Mouse (Mus musculus) stomach, embryonic 14.5 days (tissue): ENCODE results near the gene Elf2. TPM values are rescaled to one million over a fixed set of nuclear protein-coding genes. Genes with fewer than 3 reads are reported as not detected.
A peak's percentile ranks its signal among the peaks of the same experiment; 100 is the strongest.

Experiments
- ATAC-seq: fragments of 200-750 bp; cut with Nextera tagmentation; 2 replicates; pipeline ENCODE4 v1.8.0; 2017; ENCODE audit warnings: low read depth, moderate TSS enrichment; ENCODE audit not compliant: insufficient number of reproducible peaks, insufficient read depth, low FRiP score
- H3K27ac ChIP-seq: fragments of 300-500 bp; sonication (generic); 2 replicates; pipeline ENCODE4 v1.5.1; 2014; ENCODE audit warnings: mild to moderate bottlenecking, low read length, moderate library complexity, mixed read lengths
- H3K27me3 ChIP-seq: fragments of 300-500 bp; sonication (generic); 2 replicates; pipeline ENCODE4 v1.6.1; 2014; ENCODE audit warnings: low read length, control low read depth, mixed read lengths; ENCODE audit not compliant: control insufficient read depth, insufficient read depth
- H3K36me3 ChIP-seq: fragments of 300-500 bp; sonication (generic); 2 replicates; pipeline ENCODE4 v1.6.1; 2014; ENCODE audit warnings: mild to moderate bottlenecking, control low read depth, low read length, moderate library complexity, mixed read lengths; ENCODE audit not compliant: control insufficient read depth, insufficient read depth
- H3K4me1 ChIP-seq: fragments of 300-500 bp; sonication (generic); 2 replicates; pipeline ENCODE4 v1.6.1; 2014; ENCODE audit warnings: low read length, control low read depth, mixed read lengths; ENCODE audit not compliant: control insufficient read depth, insufficient read depth
- H3K4me2 ChIP-seq: fragments of 300-500 bp; sonication (generic); replicated peaks from 2 replicates; pipeline ENCODE4 v1.6.1; 2014; ENCODE audit warnings: low read depth, low read length, control low read depth
- H3K4me3 ChIP-seq: fragments of 300-500 bp; sonication (generic); 2 replicates; pipeline ENCODE4 v1.5.1; 2014; ENCODE audit warnings: low read depth, low read length, control low read depth
- H3K9ac ChIP-seq: fragments of 300-500 bp; sonication (generic); replicated peaks from 2 replicates; pipeline ENCODE4 v1.6.1; 2014; ENCODE audit warnings: low read depth, mild to moderate bottlenecking, control low read depth, low read length, moderate library complexity, mixed read lengths
- H3K9me3 ChIP-seq: fragments of 300-500 bp; sonication (generic); 2 replicates; pipeline ENCODE4 v1.6.1; 2016; ENCODE audit warnings: low read depth, low read length, control low read depth; ENCODE audit not compliant: control insufficient read depth
- WGBS: fragments of 180-500 bp; shearing (Covaris S2); extraction: QIAGEN DNeasy Blood & Tissue Kit; methylation state at CpG from one replicate; pipeline ENCODE4 v1.1.7; 2014; 5-methylcytosine and 5-hydroxymethylcytosine counted together
- polyA plus RNA-seq: library from polyadenylated mRNA; unstranded; fragments of >200 nt; fragmentation: Nextera tagmentation; extraction: Ambion mirVana; gene quantifications from 2 replicates; pipeline ENCODE4 v1.2.1, GENCODE M21; 2014

The Elf2 gene
- polyA plus RNA-seq, 1 experiment from 2014 or later, result 72.6 TPM

DNA sequence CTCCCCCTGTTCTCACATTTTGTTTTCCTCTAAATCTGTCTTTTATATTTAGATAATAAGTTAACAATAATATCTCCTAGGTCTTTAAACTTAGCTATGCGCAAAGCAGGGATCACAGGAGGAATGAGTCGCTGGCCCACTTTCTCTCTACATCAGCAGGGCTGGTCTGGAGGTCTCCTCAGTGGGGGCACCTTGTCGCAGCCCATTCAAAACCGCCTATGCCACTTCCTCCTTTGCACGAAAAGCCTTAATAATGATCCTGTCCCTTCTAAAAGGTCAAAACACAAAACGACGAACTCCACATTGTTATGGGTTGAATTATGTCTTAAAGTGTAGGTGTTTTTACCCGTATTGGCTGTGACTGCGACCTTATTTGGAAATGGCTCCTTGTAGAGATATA, 28.8 kb downstream of the Elf2 start:
- Histone ChIP-seq H3K27me3 (no peaks in the 10 kb centered on the region), H3K27ac (no peak overlapping the region)
- WGBS, result 42% methylated on average over 9 of the region's 9 CpGs

DNA sequence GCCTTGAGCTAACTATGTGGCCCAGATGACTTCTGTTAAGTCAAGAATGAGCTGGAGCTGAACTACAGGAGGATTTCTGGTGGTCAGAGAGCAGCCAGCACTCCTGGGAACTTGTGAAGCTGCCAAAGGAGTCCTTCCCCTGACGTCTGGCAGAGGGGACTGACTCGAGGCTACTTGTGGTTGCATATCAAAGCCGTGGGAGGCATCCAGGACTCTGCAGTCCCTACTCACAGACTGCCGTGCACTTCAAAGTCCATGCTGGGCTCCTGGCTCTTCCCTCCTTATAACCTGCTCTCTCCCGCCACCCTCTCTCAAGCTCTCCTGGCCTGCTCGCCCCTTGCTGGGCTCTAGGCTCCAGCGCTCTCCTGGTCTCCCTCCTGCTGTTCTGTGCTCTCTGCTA, 30.4 kb downstream of the Elf2 start:
- no peak overlapping the region for H3K4me3 ChIP-seq
- H3K4me1 ChIP-seq, result no peaks in the 10 kb centered on the region
- 55% methylated on average over 7 of the region's 7 CpGs for WGBS
- ATAC-seq, result no peak
- no peaks in the 10 kb centered on the region for H3K36me3 ChIP-seq
- H3K9ac ChIP-seq, result no peak overlapping the region
- no peaks in the 10 kb centered on the region for H3K9me3 ChIP-seq
- H3K27ac ChIP-seq, result peak overlapping the region; percentile 48; the same call in 1 of the 2 replicates
- H3K27me3 ChIP-seq, result no peaks in the 10 kb centered on the region
- H3K4me2 ChIP-seq, result no peak overlapping the region

More for the DNA sequence above, 28.8 kb downstream of the Elf2 start:
- no peak overlapping the region for H3K4me3 ChIP-seq
- no peak overlapping the region for H3K9ac ChIP-seq
- H3K9me3 ChIP-seq, result no peaks in the 10 kb centered on the region
- no peak overlapping the region for H3K4me2 ChIP-seq
- H3K36me3 ChIP-seq, result no peaks in the 10 kb centered on the region
- H3K4me1 ChIP-seq, result no peaks in the 10 kb centered on the region
- no peak for ATAC-seq

DNA sequence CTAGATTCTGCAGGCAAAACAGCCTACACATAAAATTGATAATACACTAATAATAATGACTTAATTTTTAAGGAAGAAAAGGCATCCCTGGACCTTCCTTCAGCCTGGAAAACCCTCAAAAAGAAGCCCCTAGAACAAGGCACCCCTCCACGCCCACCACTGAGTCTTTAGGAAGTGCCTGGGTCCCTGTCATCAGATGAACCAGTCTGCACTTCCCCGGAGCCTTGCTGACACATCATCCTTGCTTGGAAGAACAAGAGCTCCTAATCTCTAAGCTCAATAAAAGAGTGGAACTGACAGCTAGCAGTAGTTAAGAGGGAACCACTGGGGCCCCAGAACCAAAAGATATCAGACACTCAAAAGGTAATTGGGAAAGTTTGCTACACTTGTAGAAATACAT, 33.8 kb downstream of the Elf2 start:
- no peaks in the 10 kb centered on the region for H3K4me1 ChIP-seq
- H3K4me2 ChIP-seq, result no peak overlapping the region
- H3K9ac ChIP-seq, result no peak overlapping the region
- H3K4me3 ChIP-seq, result no peak overlapping the region
- H3K27ac ChIP-seq, result no peak overlapping the region
- H3K36me3 ChIP-seq, result no peaks in the 10 kb centered on the region
- no peak for ATAC-seq
- no peaks in the 10 kb centered on the region for H3K27me3 ChIP-seq
- H3K9me3 ChIP-seq, result no peaks in the 10 kb centered on the region
- WGBS, result 96% methylated on average over 2 of the region's 2 CpGs

DNA sequence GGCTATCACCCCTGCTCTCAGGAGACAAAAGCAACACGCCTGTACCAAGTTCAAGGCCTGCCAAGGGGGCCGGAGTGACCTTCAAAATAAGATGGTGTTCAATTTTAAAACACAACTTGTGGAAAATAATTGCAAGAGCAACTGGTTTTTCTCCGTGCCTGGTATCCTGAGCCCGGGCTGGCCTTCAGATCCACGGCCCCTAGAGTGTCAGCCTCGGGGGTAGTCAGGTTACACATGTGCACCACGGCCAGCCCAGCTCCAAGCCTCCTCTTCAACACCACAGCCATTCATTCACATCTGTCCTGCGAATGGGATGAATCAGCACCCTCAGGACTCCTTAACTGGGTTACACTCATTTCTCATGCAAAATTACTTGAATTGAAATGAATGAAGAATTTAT, 34.5 kb downstream of the Elf2 start:
- H3K36me3 ChIP-seq, result no peaks in the 10 kb centered on the region
- H3K4me1 ChIP-seq, result no peaks in the 10 kb centered on the region
- no peak overlapping the region for H3K4me3 ChIP-seq
- H3K9me3 ChIP-seq, result no peaks in the 10 kb centered on the region
- no peak overlapping the region for H3K27ac ChIP-seq
- H3K27me3 ChIP-seq, result no peaks in the 10 kb centered on the region
- ATAC-seq, result no peak
- no peak overlapping the region for H3K9ac ChIP-seq
- WGBS, result 84% methylated on average over 8 of the region's 8 CpGs
- H3K4me2 ChIP-seq, result no peak overlapping the region

DNA sequence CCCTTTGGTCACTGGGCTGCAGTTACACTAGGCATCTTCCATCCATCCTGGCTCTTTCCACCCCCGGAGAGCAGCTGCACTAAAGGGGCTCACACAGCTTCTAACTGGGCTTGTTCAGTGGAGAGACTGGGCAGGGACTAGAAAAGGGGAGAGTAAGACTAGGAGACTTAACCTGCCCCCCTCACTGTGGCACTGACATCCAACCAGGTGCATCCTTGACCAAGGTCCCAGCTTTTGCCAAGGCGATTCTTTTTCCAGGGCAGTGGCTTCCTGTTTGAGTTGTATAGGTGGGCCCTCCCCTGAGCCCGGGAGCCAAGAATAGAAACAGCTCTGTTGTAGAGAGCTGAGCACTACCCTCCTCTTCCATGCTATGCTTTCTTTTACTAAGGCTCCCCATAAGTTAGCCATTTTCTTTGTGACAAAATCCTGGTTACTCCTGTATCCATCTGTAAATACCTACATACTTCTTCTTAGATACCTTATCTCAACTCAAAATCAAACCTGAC, 37.4 kb downstream of the Elf2 start:
- Histone ChIP-seq H3K9ac (no peak overlapping the region), H3K27ac (no peak overlapping the region), H3K27me3 (no peaks in the 10 kb centered on the region), H3K36me3 (no peaks in the 10 kb centered on the region), H3K4me2 (no peak overlapping the region), H3K9me3 (no peaks in the 10 kb centered on the region), H3K4me3 (no peak overlapping the region), H3K4me1 (no peaks in the 10 kb centered on the region)
- 75% methylated on average over 3 of the region's 3 CpGs for WGBS
- no peak for ATAC-seq

DNA sequence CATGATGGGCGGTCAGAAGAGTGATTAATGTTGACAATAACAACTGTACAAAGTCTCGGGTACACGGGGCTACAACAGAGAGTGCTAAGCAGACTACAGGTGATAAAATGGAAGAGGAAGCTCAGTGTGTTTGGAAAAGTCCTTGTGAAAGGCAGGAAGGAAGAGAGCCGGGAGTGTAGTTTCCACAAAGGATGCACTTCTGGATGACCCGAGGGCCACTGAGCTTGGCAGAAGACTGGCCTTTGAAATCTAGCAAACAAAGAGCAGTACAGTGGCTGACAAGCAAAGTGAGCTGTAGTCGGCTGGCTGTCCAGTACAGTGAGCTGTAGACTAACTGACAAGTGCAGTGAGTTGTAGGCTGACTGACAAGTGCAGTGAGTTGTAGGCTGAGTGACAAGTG, 38.9 kb downstream of the Elf2 start:
- WGBS, result 71% methylated on average over 6 of the region's 6 CpGs
- no peak for ATAC-seq

DNA sequence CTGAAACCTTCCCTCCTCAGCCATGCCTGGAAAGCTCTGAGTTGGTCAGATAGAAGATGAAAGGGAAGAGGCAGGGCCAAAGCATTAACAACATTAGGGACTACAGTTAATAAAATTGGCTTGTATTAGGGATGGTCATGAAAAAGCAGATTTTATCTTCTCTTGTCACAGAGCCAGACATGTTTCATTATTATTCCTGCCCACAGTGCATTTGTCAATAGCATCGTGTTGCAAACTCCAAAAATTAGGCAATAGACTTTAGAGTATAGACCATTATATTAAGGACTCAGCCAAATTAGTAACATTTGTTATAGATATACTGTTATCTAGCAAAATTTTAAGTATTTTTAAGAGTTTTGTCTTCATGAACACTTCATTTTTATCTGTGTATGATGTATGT, 43.7 kb downstream of the Elf2 start:
- no peak overlapping the region for H3K4me2 ChIP-seq
- H3K4me1 ChIP-seq, result no peaks in the 10 kb centered on the region
- no peaks in the 10 kb centered on the region for H3K9me3 ChIP-seq
- no peak overlapping the region for H3K27ac ChIP-seq
- H3K36me3 ChIP-seq, result no peaks in the 10 kb centered on the region
- WGBS, result 74% methylated on average over 1 of the region's 1 CpGs
- H3K9ac ChIP-seq, result no peak overlapping the region
- ATAC-seq, result no peak
- H3K27me3 ChIP-seq, result no peaks in the 10 kb centered on the region
- no peak overlapping the region for H3K4me3 ChIP-seq

More for the DNA sequence above, 38.9 kb downstream of the Elf2 start:
- Histone ChIP-seq H3K4me1 (no peaks in the 10 kb centered on the region), H3K4me2 (no peak overlapping the region), H3K9me3 (no peaks in the 10 kb centered on the region), H3K27ac (no peak overlapping the region), H3K9ac (no peak overlapping the region), H3K4me3 (no peak overlapping the region), H3K36me3 (no peaks in the 10 kb centered on the region), H3K27me3 (no peaks in the 10 kb centered on the region)

DNA sequence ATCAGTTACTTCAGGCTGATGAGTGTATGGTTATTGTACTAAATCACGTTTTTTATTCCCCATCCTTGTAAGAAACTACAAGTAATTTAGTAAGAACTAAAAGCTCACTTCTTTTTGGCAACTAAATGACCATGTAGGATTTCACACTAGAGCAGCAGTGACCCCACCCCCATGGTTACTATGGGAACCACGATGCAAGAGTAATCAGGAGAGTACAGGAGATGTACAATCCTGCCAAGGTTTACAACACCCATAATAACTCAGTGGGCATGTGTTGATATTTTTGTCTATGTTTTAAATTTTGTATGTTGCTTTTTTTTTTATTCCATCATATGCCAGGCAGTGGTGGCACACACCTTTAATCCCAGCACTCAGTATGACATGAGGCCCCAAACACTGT, 45.2 kb downstream of the Elf2 start:
- H3K4me2 ChIP-seq, result no peak overlapping the region
- H3K36me3 ChIP-seq, result no peaks in the 10 kb centered on the region
- no peaks in the 10 kb centered on the region for H3K4me1 ChIP-seq
- WGBS, result 75% methylated on average over 2 of the region's 2 CpGs
- no peaks in the 10 kb centered on the region for H3K9me3 ChIP-seq
- no peak overlapping the region for H3K27ac ChIP-seq
- H3K4me3 ChIP-seq, result no peak overlapping the region
- no peak for ATAC-seq
- H3K27me3 ChIP-seq, result no peaks in the 10 kb centered on the region
- H3K9ac ChIP-seq, result no peak overlapping the region

DNA sequence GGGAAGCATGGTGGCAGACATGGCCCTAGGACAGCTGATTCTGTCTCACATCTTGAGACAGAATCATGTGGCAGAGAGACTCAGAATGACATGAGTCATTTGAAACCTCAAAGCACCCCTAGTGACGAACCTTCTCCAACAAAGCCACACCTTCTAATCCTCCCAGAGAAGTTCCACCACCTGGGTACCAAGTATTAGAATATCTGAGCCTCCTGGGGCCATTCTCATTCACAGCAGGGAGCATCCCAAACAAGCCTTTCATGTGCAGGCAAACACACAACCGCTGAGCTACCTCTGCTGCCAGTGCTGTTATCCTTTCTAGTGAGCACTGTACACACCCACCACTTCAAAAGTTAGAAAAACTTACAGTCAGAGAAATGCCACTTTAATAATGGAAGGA, 46.2 kb downstream of the Elf2 start:
- Histone ChIP-seq H3K9ac (no peak overlapping the region), H3K36me3 (no peaks in the 10 kb centered on the region), H3K4me3 (no peak overlapping the region), H3K9me3 (no peaks in the 10 kb centered on the region), H3K27ac (no peak overlapping the region), H3K4me1 (no peaks in the 10 kb centered on the region), H3K4me2 (no peak overlapping the region), H3K27me3 (no peaks in the 10 kb centered on the region)
- WGBS, result 55% methylated on average over 2 of the region's 2 CpGs
- ATAC-seq, result no peak
